Mouse (Mus musculus) bone marrow macrophage, adult 2 months (primary cell): ENCODE measurements at regions not wholly inside any gene's neighbourhood (a gene's known extent, or its start where the extent isn't known, plus 50 kb on each side); places are given as distances from the start of the nearest gene placed in this dataset.

ENCODE experiments used
- CTCF ChIP-seq: IDR thresholded peaks from 2 replicates; pipeline ENCODE4 v1.5.1; 2012; ENCODE audit warnings: low read depth, mild to moderate bottlenecking, low read length, moderate library complexity
- POLR2A ChIP-seq: IDR thresholded peaks from 2 replicates; pipeline ENCODE4 v1.6.1; 2012; ENCODE audit warnings: mild to moderate bottlenecking, low read depth, low read length, borderline replicate concordance

GRCm38 (mm10) chr11:114360321-114360720 lies 293.5 kb upstream of the Sdk2 start:
- TF ChIP-seq POLR2A (no peak), CTCF (no peak)
